Mouse (Mus musculus): Measurements from ENCODE around the gene Coq4. TPM values are rescaled to one million over a fixed set of nuclear protein-coding genes. Genes with fewer than 3 reads are reported as not detected.

The Coq4 gene
- total RNA-seq, 2 experiments from 2014 or later = 28.1 to 28.9 TPM

- intact Hi-C loops (cut with DNase I) = no loop called here
- peak in 1 of 2 experiments; percentile 71 for DNase-seq (ENCODE audit: low spot score in 2 of 2)
These were observed 56.2 kb downstream of the Coq4 start for GRCm38 (mm10) chr2:29843231-29844105.

GRCm38 (mm10) chr2:29844115-29844514 is 56.8 kb downstream of the Coq4 start:
- no peak for DNase-seq (ENCODE audit: low spot score in 2 of 2)
- intact Hi-C loops (cut with DNase I) = no loop called here

- DNase-seq (ENCODE audit: low spot score in 2 of 2) = no peak
- intact Hi-C loops (cut with DNase I) = no loop called here
These were observed 57.4 kb downstream of the Coq4 start for GRCm38 (mm10) chr2:29844661-29845060.

- DNase-seq (ENCODE audit: low spot score in 2 of 2) = no peak
- intact Hi-C loops (cut with DNase I) = no loop called here
These were observed 58.3 kb downstream of the Coq4 start for GRCm38 (mm10) chr2:29845636-29846035.

- intact Hi-C loops (cut with DNase I) = no loop called here
- DNase-seq (ENCODE audit: low spot score in 2 of 2) = peak in 1 of 2 experiments; percentile 30
These were observed 59.0 kb downstream of the Coq4 start for GRCm38 (mm10) chr2:29846061-29846853.

- no peak for DNase-seq (ENCODE audit: low spot score in 2 of 2)
- intact Hi-C loops (cut with DNase I) = no loop called here
These were observed 59.6 kb downstream of the Coq4 start for GRCm38 (mm10) chr2:29846911-29847310.

Small RNAs within 50 kb of the gene (microRNA-seq; reads per million reads assigned to microRNA genes)
- 0 to 0.34 reads per million in 2 experiments for gene Mir219a-2
- 0 reads per million in 2 experiments for gene Mir219b

Other genes starting within 250 kb of the Coq4 start
- gene Rapgef1, start 167.8 kb upstream of the Coq4 start, total RNA-seq (2021) = 100 to 1,000 TPM; 110 TPM
- gene Gm13420, start 35.8 kb upstream of the Coq4 start, total RNA-seq (2021) = 1 to 10 TPM; 1.9 to 2.2 TPM
- gene Gm13547, start 28.2 kb upstream of the Coq4 start, total RNA-seq (2021) = not detected
- 10 to 100 TPM; 39.3 to 44.9 TPM for gene Trub2, start 1.0 kb downstream of the Coq4 start, total RNA-seq (2021)
- gene Slc27a4, start 15.1 kb downstream of the Coq4 start, total RNA-seq (2021) = 10 to 100 TPM; 82.2 to 84.1 TPM
- gene Urm1, start 32.6 kb downstream of the Coq4 start, total RNA-seq (2021) = 10 to 100 TPM; 52.5 to 53.9 TPM
- gene Cercam, start 81.7 kb downstream of the Coq4 start, total RNA-seq (2021) = 1 to 10 TPM; 4.6 to 5.8 TPM
- 10 to 100 TPM; 86.9 to 96.3 TPM for gene Odf2, start 101.7 kb downstream of the Coq4 start, total RNA-seq (2021)
- 10 to 100 TPM; 40.9 to 42.6 TPM for gene Gle1, start 147.9 kb downstream of the Coq4 start, total RNA-seq (2021)
- 100 to 1,000 TPM; 940 to 943 TPM for gene Sptan1, start 178.1 kb downstream of the Coq4 start, total RNA-seq (2021)